Mouse (Mus musculus) limb, embryonic 10.5 days (tissue): ENCODE measurements around the gene Gnb1. TPM values are rescaled to one million over a fixed set of nuclear protein-coding genes. Genes with fewer than 3 reads are reported as not detected.

ENCODE experiments used
- DNase-seq: peaks from one replicate; pipeline ENCODE4 v3.0.0-alpha.2; 2017; ENCODE audit warnings: low spot score
- H3K27ac ChIP-seq: fragments of 300-500 bp; sonication (generic); 2 replicates; pipeline ENCODE4 v1.5.1; 2016; ENCODE audit warnings: mild to moderate bottlenecking
- H3K27me3 ChIP-seq: fragments of 300-500 bp; sonication (generic); 2 replicates; pipeline ENCODE4 v1.6.1; 2016; ENCODE audit warnings: low read depth, mild to moderate bottlenecking; ENCODE audit not compliant: poor library complexity, severe bottlenecking
- H3K36me3 ChIP-seq: fragments of 300-500 bp; sonication (generic); 2 replicates; pipeline ENCODE4 v1.6.1; 2016; ENCODE audit warnings: mild to moderate bottlenecking, moderate library complexity
- H3K4me1 ChIP-seq: fragments of 300-500 bp; sonication (generic); 2 replicates; pipeline ENCODE4 v1.6.1; 2016
- H3K4me3 ChIP-seq: fragments of 300-500 bp; sonication (generic); 2 replicates; pipeline ENCODE4 v1.5.1; 2016; ENCODE audit warnings: mild to moderate bottlenecking, moderate library complexity
- H3K9me3 ChIP-seq: fragments of 300-500 bp; sonication (generic); replicated peaks from 2 replicates; pipeline ENCODE4 v1.6.1; 2016; ENCODE audit warnings: mild to moderate bottlenecking
- WGBS: fragments of 180-500 bp; shearing (Covaris S2); methylation state at CpG from one replicate; pipeline ENCODE4 v1.1.7; 2016; 5-methylcytosine and 5-hydroxymethylcytosine counted together
- polyA plus RNA-seq: library from polyadenylated mRNA; unstranded; fragments of >200 nt; fragmentation: Nextera tagmentation; extraction: Ambion mirVana; gene quantifications from 2 replicates; pipeline ENCODE4 v1.2.1, GENCODE M21; 2016

The Gnb1 gene
- polyA plus RNA-seq, 1 experiment from 2014 or later: 605 TPM

DNA sequence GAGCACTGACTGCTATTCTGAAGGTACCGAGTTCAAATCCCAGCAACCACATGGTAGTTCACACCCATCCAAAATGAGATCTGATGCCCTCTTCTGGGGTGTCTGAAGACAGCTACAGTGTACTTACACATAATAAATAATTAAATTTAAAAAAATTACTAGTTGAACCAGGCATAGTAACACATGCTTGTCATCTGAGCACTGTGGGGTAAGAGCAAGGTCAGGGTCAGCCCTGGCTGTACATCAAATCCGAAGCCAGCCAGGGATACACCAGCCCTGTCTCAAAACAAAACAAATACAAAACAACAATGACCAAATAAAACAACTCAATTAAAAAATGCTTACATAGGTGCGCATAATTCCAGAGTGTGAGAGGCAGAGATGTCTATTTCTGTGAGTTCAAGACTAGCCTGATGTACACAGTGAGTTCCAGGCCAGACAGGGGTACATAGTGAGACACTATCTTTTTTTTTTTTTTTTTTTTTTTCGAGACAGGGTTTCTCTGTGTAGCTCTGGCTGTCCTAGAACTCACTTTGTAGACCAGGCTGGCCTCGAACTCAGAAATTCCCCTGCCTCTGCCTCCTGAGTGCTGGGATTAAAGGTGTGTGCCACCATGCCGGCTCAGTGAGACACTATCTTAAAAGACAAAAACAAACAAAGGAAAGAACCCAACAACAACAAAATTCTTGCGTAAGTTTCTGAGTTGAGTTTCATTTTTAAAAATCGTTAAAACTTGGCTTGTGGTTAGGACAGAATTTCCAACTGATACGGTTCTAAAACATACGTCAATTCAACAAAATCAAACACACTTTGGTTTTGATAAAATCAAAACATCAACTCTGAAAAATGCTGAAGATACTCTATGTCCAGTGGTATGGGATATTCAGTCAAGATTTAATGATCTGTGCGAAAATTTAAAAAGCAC, 109.0 kb downstream of the Gnb1 start:
- Histone ChIP-seq H3K27ac (peak overlapping the region; percentile 100), H3K4me1 (peaks cover 19% of the 10 kb centered on the region), H3K4me3 (peak overlapping the region; percentile 97), H3K9me3 (no peaks in the 10 kb centered on the region), H3K27me3 (no peaks in the 10 kb centered on the region), H3K36me3 (peaks cover 25% of the 10 kb centered on the region)
- no peak for DNase-seq
- 92% methylated on average over 11 of the region's 11 CpGs for WGBS

DNA sequence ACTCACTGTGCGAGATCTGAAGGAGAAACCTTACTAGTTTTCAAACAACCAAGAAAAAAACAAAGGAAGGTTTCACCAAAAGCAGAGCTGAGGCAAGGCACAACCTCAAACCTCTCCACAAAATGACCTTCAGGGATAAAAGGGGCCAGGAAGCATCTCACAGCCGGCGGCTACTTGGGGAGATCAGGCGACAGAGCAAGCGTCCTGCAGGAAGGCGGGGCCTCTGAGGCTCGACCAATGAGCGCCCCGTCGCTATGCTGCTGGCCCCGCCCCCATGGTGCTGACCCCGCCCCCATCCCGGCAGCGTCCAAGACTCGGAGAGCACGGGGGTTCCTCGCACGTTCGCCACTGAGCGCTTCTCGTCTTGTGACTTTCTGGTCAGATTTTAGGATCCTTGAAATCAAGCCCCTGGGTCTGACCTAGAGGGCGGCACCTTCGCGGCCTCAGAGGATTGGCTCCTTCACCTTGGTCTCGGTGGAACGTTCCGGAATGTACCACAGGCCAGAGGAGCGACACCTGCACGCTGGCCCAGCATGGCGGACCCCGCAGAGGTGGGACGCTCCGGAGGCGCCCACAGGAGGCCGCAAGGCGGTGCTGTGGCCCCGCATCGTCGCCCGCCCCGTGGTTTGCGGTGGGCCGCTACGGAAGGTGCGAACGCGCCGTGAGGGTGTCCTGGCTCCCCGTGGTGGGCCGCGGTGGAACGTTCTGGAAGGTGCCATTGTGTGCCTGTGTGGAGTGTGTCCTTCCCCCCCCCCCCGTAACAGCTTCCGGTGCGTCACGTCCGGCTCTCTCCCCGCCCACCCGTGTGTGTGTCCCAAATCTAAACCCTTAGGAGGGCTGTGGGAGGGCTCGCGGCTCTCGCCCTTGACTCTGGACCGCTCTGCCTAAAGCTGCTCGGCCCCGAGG, 110.2 kb downstream of the Gnb1 start, which contains the start of gene Slc35e2:
Gene Slc35e2 (plus strand): TSS at position 326 of the 906 bp plus-strand sequence.
- peaks cover 37% of the 10 kb centered on the region for H3K36me3 ChIP-seq
- DNase-seq: peak; percentile 98
- peak within 1 kb of the TSS; percentile 100 for H3K27ac ChIP-seq
- H3K4me3 ChIP-seq: peak within 1 kb of the TSS; percentile 97
- H3K27me3 ChIP-seq: no peaks in the 10 kb centered on the region
- H3K4me1 ChIP-seq: peaks cover 19% of the 10 kb centered on the region
- WGBS: under 1% methylated on average over 60 of the region's 65 CpGs
- no peaks in the 10 kb centered on the region for H3K9me3 ChIP-seq

DNA sequence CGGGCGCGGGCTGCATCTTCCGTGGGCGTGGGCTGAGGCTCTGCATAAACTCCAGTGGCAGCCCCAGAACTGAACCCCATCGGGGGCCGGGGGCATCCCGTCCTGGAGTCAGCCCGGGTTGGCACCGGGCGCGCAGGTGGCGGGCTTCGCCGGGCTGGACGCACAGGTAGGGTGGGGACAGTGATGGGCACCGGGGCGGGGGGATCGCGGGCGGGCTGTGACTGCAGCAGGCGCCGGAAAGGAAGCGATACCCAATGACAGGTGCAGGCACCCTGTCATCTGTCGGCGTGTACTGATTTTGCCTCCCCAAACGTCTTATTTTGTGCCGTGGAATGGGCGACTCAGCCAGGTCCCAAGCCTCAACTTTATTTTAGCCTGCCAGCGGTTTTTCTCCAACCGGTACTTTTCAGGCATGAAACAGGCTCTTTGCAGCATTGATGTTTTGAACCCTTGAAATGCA, 110.9 kb downstream of the Gnb1 start:
- Histone ChIP-seq H3K27ac (peak overlapping the region; percentile 100), H3K4me3 (peak overlapping the region; percentile 97), H3K36me3 (peaks cover 44% of the 10 kb centered on the region), H3K4me1 (peaks cover 19% of the 10 kb centered on the region), H3K27me3 (no peaks in the 10 kb centered on the region), H3K9me3 (no peaks in the 10 kb centered on the region)
- WGBS: 3% methylated on average over 31 of the region's 31 CpGs
- DNase-seq: no peak

DNA sequence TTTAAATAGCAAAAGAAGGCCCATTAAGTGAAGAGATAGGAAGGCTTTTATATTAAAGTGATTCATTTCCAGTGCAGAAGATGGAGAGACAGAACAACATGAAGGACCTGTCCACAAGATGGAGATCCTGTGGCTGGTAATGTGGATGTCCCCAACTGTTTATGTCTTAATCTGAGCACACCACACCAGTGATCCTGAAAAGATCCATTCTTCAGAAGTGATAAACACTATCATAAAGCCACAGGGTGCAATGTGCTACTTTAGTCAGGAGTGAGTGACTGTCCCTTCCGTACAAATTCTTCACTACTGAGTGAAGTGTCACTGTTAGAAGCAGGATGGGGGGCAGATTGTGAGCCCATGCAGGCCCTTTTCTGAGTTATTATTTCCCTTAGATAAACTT, 111.6 kb downstream of the Gnb1 start:
- Histone ChIP-seq H3K4me1 (peaks cover 19% of the 10 kb centered on the region), H3K36me3 (peaks cover 51% of the 10 kb centered on the region), H3K9me3 (no peaks in the 10 kb centered on the region), H3K27me3 (no peaks in the 10 kb centered on the region), H3K4me3 (peak overlapping the region; percentile 97), H3K27ac (no peak overlapping the region)
- WGBS: 98% methylated on average over 1 of the region's 1 CpGs
- DNase-seq: no peak

DNA sequence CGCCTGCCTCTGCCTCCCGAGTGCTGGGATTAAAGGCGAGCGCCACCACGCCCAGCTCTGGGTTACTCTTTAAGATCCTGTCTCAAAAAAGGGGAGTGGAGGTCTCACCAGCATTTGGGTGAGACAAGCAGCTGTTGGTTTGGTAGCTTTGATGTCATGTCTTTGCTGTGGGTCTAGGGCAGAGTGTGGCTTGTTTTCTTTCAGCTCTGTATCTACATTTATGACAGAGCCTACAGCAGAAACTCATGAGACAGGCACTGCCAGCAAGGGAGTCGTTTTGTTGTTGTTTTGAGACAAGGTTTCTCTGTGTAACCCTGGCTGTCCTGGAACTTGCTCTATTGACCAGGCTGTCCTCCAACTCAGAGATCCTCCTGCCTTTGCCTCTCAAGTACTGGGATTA, 112.6 kb downstream of the Gnb1 start:
- H3K36me3 ChIP-seq: peaks cover 56% of the 10 kb centered on the region
- DNase-seq: no peak

DNA sequence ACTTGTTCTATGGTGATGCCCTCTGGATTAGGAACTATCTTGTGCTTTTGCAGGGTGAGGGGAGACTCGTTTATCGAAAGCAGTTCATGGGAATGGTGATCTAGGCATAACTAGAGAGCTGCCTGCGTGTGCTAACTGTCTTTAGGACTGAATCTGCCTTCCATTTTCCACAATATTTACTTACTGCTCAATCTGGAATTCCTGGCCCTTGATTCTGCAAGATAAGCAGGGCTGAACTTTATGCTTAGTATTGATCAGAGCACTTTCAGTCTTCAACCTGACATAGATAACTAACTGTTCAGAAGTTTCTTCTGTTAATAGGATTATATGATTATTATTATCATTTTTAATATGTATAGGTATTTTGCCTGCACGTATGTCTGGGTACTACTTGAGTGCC, 114.0 kb downstream of the Gnb1 start:
- Histone ChIP-seq H3K36me3 (peaks cover 65% of the 10 kb centered on the region), H3K4me3 (no peak overlapping the region), H3K27me3 (no peaks in the 10 kb centered on the region), H3K4me1 (peaks cover 13% of the 10 kb centered on the region), H3K9me3 (no peaks in the 10 kb centered on the region), H3K27ac (no peak overlapping the region)
- no peak for DNase-seq
- WGBS: 96% methylated on average over 4 of the region's 4 CpGs

More for the DNA sequence above, 112.6 kb downstream of the Gnb1 start:
- Histone ChIP-seq H3K4me1 (peaks cover 14% of the 10 kb centered on the region), H3K9me3 (no peaks in the 10 kb centered on the region), H3K27me3 (no peaks in the 10 kb centered on the region), H3K4me3 (no peak overlapping the region), H3K27ac (no peak overlapping the region)
- 95% methylated on average over 6 of the region's 6 CpGs for WGBS

DNA sequence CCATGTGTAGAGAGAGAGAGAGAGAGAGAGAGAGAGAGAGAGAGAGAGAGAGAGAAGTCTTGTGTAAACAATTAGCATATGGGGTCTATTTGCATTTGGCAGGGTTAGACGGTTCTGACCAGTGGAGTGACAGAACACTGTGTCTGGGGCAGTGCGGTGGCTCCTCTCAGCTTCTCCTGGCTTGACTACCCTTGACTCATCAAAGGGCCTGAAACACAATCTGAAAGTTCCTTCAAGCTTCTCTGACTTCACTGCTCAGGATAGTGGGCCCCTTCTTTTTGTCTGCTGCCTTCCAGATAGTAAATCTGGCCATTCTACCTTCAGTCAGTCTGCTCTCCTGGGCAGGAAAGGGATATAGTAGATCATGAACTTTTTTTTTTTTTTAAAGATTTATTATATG, 115.7 kb downstream of the Gnb1 start:
- Histone ChIP-seq H3K4me1 (peaks cover 11% of the 10 kb centered on the region), H3K4me3 (no peak overlapping the region), H3K36me3 (peaks cover 80% of the 10 kb centered on the region), H3K27me3 (no peaks in the 10 kb centered on the region), H3K27ac (no peak overlapping the region), H3K9me3 (no peaks in the 10 kb centered on the region)
- WGBS: 91% methylated on average over 2 of the region's 2 CpGs
- DNase-seq: no peak

Other genes with a start within 250 kb of the Gnb1 start
- 104 and 107 TPM in 2 replicates for gene Faap20, start 241.6 kb upstream of the Gnb1 start, polyA plus RNA-seq
- 8.4 and 9.3 TPM in 2 replicates for gene Prkcz, start 130.0 kb upstream of the Gnb1 start, polyA plus RNA-seq
- not detected in 2 replicates for gene Gabrd, start 93.2 kb upstream of the Gnb1 start, polyA plus RNA-seq
- gene Cfap74, start 82.2 kb upstream of the Gnb1 start, polyA plus RNA-seq: 6.4 and 7.9 TPM in 2 replicates
- gene Tmem52, start 22.2 kb upstream of the Gnb1 start, polyA plus RNA-seq: not detected in 2 replicates
- gene Nadk, start 71.0 kb downstream of the Gnb1 start, polyA plus RNA-seq: 116 and 119 TPM in 2 replicates
- gene Slc35e2, start 110.1 kb downstream of the Gnb1 start, polyA plus RNA-seq: 12.2 and 13.6 TPM in 2 replicates
- 74.1 and 74.8 TPM in 2 replicates for gene Cdk11b, start 133.5 kb downstream of the Gnb1 start, polyA plus RNA-seq
- not detected in 2 replicates for gene Gm10563, start 154.0 kb downstream of the Gnb1 start, polyA plus RNA-seq
- 8.4 and 10.4 TPM in 2 replicates for gene Mmp23, start 162.0 kb downstream of the Gnb1 start, polyA plus RNA-seq
- gene Mib2, start 177.8 kb downstream of the Gnb1 start, polyA plus RNA-seq: 18.9 and 25.2 TPM in 2 replicates
- 1.5 and 2.6 TPM in 2 replicates for gene Fndc10, start 203.0 kb downstream of the Gnb1 start, polyA plus RNA-seq
- 161 and 163 TPM in 2 replicates for gene Ssu72, start 213.4 kb downstream of the Gnb1 start, polyA plus RNA-seq
- 0.58 and 0.79 TPM in 2 replicates for gene Tmem240, start 243.4 kb downstream of the Gnb1 start, polyA plus RNA-seq